Mouse (Mus musculus) layer of hippocampus, adult 18-20 months (tissue): ENCODE data around the gene Osgep. TPM values are rescaled to one million over a fixed set of nuclear protein-coding genes. Genes with fewer than 3 reads are reported as not detected.
"Not testable (repeated sequence)": the region's sequence is repeated elsewhere in the genome, so short reads cannot be mapped to it uniquely, and the experiment has no call there.

Source experiments
- DNase-seq, 2 experiments: peaks; one replicate each; pipeline ENCODE4 v3.0.0; 2022; ENCODE audit warnings: low spot score in 2 of 2
- total RNA-seq, 2 experiments: library from RNA; stranded (reverse); gene quantifications; 2 replicates each; pipeline ENCODE4 v1.2.3; 2021

The Osgep gene
- total RNA-seq, 2 experiments from 2014 or later, result 34.9 to 39.0 TPM

- DNase-seq, result no peak
These were observed 12.0 kb upstream of the Osgep start for GRCm38 (mm10) chr14:50936649-50937048.

- no peak for DNase-seq
These were observed 6.9 kb upstream of the Osgep start for GRCm38 (mm10) chr14:50931493-50932020.

DNA sequence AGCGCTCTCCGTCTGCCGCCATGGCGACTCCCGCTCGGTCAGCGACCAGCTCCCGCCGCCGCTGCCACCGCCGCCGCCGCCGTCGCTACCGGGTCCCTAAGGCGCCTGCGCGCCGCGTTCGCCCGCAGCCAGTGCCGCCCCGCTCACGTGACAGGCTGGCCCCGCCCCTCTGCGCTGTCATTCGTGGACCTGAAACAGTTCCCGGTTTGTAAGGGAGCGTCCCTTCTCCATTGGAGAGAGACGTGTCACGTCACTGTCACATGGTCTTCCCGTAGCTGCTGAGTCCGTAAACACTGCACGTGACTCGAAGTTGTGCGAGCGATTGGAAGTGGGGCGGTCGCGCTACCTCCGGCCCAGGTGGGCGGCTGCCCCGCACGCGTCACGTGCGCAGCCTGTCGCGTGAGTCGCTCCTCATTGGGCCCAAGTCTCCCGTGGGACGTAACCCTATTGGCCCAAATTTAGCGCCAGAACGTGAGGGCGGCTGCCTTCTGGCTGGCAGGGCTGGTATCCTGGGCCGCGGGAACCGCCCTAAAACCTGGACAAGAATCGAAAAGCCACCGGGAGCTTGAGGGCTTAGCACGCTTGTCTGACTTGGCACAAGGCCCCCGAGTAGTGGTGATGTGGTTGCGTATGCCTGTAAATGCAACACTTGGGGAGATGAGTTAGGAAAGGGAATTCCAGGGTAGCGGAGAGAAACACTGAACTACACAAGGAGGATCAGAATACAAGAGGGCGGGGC, 6.2 kb upstream of the Osgep start, which contains the start of the genes Pip4p1 and Pnp:
Pip4p1 (minus strand) TSS at position 103 of the 739 bp plus-strand sequence.
Pnp (plus strand) TSS at position 329 of the 739 bp plus-strand sequence.
- DNase-seq, result peak; percentile 99

DNA sequence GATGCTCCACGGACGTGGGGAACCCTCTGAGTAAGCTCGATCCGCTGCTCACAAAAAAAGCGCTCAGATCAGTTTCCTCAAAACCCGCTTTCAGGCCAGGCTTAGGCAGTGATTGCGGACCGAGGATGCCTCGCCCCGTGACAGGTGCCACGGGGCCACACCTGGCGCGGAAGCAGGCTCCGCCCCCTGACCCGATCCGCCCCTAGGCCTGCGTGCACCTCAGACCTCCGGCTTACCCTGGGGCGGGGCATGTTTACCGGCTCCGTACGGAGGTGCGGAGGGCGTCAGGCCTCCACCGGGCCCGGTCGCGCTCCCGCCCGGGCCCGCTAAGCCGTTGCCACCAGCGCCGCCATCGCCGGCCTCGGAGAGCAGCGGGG, 5.7 kb upstream of the Osgep start:
- DNase-seq, result peak in 1 of 2 experiments; percentile 30

DNA sequence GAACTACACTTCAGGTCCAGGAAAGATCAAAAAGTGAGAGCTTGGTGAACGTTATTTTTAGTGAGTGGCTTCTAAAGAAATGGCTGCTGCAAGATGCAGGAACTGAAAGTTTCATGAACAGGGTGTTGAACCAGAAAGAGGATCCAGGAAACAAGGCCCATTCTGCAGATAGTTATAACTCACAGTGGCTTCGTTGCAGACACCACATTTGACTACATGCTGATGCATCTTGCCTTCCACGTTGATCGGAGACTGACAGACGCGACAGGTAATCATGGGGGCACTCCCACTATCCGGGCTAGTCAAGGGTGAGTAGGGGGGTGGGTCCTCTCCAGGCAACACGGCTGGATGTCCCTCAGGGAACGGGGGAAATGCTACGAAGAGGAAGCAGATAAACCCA, 5.3 kb upstream of the Osgep start:
- DNase-seq, result peak in 1 of 2 experiments; percentile 17

DNA sequence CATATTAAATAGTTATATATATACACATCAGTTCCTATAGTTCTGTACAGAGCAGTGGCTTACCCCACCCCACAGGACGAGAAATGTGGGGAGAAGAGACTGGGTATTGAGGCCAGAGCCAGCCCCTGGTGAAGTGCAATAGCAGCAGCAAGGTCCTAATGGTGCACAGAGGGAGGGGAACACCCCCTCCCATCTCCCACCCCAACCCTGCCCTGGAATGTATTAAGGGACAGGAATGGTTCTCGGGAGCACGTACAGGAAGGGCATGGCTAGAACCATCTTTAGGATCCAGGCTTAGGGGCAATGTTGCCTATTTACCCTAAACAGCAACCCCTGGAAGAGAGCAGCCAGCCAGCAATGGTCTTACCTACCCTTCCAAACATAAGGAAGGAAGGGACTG, 2.7 kb upstream of the Osgep start:
- DNase-seq, result no peak

DNA sequence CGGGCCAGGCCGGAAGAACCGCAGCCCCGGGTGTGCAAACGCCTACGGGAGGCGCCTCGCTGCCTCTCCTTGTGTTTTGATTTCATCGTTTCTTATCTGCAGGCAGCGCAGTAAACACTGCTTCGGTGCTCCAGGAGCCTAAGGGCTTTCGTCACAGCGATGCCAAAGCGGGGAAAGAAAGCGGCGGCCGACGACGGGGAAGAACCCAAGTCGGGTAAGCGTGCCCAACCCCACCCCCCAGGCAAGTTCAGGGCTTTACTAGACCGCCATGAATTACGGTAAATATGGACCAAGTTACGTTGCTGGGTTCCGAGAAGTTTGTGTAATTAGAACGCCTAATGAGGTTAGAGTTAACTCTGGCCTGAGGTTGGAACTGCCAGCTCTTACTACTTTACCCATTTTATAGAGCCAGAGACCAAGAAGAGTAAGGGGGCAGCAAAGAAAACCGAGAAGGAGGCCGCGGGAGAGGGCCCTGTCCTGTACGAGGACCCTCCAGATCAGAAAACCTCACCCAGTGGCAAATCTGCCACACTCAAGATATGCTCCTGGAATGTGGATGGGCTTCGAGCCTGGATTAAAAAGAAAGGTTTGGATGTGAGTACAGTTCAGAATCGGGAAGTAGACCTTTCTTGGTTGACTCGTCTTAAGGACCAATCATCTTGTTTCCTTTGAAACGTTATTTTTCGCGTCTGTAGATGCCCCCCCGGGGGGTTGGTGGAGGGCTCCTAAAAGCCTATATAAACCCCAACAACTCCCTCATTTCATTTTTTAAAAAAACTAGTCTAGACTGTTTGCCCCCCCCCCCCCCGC, 623 bp upstream of the Osgep start:
- DNase-seq, result no peak

DNA sequence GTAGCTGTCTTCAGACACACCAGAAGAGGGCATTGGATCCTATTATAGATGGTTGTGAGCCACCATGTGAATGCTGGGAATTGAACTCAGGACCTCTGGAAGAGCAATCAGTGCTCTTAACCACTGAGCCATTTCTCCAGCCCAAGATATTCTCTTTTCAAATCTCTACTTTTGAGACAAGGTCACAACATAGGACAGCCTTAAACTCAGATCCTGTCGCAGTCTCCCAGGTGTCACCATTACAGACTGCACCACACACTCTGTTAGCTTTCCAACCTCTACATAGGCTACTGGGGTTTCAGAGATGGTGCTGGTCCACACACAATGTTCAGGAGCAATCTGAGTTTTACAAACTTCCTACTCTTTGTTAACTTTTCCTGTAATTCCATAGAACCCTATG, 1.3 kb downstream of the Osgep start:
- DNase-seq, result not testable (repeated sequence)

GRCm38 (mm10) chr14:50911356-50911755, 13.3 kb downstream of the Osgep start:
- DNase-seq, result no peak

GRCm38 (mm10) chr14:50908126-50908525, 16.6 kb downstream of the Osgep start:
- DNase-seq, result no peak

DNA sequence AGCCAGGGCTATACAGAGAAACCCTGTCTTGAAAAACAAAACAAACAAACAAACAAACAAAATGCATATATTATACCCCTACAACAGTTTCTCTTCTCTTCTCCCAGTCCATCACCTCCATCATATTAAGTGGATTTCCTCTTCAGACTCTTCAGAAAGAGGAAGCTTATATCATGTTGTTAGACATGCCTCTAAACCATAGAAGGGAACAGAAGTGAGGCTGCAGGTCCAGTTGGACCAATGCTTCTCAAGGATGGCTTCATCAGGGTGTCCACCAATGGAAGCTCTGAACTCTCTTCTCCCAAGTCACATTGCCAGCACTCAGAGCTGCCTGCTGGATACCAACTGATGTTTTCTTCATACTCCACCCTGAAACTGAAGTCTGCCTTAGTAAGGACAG, 19.4 kb downstream of the Osgep start:
- DNase-seq, result not testable (repeated sequence)

DNA sequence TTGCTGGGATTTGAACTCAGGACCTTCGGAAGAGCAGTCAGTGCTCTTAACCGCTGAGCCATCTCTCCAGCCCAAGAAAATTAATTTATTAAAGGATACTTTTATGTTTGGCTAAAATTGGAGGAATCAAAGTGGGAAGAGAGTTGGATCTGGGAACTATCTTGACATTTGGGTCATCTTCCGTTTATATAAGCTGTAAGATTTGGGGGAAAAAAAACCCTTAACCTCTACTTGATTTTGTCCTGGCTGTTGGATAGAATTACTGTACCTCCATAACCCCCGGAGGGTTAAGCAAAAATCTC, 19.9 kb downstream of the Osgep start:
- no peak for DNase-seq

DNA sequence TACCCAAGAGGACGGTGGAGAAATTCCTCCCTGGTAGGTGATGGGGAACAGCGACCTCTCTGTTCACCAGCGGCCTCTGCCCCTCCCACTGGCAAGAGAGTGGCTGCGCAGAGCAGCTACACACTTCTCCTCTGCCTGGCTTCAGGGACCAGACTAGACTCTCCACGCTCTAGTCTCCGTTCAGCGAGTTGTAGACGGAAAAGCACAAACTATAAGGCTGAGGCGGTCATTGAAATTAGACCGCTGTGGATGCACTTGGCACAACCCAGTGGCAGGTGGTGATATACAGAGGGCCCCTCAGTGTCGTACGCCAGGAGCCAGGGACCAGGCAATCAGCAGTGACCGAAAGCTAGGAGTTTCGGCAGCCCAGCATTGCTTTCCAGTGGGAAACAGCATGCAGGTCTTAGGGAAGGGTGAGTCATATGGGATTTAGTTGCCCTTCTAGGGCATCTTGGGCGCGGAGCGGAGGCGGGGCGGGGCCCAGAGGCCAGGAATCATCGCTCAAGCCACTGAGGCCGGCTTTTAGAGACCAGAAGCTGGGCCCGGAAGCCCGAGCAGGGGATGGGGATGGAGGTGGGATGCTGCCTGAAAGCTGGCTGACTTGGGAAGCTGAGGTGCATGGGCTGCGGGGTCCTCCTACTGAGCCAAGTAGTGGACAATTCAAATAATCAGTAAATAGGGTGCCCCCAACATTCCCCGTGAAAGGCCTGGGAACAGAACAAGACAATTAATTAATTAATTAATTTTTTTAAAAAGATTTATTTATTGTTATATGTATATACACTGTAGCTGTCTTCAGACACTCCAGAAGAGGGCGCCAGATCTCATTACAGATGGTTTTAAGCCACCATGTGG, 20.5 kb downstream of the Osgep start:
- no peak for DNase-seq

GRCm38 (mm10) chr14:50897992-50898391, 26.7 kb downstream of the Osgep start:
- not testable (repeated sequence) for DNase-seq

DNA sequence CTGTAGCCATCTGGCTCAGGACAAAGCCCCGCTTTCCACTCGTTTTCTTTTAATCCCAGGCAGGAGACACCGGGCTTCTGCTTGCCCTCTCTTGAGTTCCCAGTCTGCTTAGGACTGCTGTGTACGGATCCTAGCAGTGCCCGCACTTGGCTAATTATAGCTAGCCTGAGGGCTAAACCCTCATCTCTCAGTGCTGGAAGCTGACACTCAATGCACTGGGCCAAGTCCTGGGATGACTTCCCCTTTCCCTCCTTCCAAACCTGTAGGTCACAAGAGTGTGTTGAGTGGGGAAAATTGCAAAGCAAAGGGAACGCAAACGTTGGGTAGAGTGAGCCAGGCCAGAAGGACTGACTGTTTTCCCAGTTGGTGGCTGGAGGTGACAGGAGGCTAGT, 27.3 kb downstream of the Osgep start, which contains the start of gene Klhl33:
Klhl33 (minus strand) TSS at position 134 of the 392 bp plus-strand sequence.
- peak in 1 of 2 experiments; percentile 21 for DNase-seq

DNA sequence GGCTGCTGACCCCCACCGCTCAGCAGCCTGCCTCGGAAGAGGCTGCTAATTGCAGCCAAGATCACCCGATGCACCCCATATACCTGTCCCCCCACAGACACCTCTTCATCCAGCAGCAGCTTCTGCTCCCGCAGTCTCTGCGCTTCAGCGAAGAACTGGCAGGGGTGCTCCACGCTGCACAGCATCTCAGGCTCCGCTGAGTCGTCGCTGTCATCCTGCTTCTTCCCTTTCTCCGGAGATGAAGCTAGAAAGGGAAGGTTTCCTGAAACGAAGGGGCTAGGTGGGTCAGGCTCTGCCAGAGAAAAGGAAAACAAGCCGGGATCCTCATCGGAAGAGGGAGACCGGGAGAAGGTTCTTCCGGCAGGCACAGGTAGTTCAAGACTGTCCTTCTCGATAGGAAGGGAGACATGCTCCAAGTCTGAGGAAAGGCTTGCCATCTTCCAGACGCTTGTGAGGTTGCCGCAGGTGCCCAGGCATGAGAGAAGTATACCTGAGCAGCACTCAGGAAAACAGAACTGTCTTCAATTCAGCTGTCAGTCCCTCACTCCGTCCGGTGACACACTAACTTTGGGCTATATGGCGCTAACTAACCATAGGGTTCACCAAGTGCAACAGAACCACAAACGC, 27.8 kb downstream of the Osgep start:
- peak; percentile 15 to 42 for DNase-seq

DNA sequence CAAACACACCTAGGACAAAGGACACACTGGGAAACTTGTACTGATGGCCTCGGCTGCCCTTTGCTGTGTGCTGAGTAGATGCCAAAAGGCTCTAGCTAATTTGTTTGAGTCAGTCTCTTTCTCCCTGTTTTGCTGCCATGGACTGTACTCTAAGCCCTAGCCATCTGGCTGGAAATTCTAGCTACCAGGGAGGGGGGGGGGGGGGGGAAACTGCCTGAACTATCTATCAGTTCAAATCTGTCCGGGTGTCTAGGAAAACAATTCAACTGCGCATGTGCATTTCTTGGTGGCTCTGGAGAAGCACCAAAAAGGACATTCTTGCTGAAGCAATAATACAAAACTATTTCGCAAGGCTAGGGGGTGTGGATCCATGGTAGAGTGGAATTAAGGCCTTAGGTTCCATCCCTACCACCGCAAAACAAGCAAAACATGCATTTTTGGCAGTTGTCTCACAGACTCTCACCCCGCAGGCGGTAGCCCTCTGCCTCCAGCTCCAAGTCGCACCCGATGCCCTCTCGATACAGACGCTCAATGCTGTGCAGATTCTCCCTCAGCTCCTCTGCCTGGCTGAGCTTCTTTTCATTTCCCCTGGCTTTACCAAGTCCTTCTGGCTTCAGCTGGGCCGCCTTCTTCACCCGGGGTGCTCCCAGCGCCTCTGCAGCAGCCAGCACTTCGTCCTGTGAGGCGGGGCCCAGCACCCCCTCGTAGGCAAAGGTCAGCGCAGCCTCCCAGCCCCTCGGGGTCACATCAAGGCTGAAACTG, 28.5 kb downstream of the Osgep start:
- peak; percentile 39 to 84 for DNase-seq

- DNase-seq, result no peak
These were observed 29.3 kb downstream of the Osgep start for GRCm38 (mm10) chr14:50895407-50895806.

DNA sequence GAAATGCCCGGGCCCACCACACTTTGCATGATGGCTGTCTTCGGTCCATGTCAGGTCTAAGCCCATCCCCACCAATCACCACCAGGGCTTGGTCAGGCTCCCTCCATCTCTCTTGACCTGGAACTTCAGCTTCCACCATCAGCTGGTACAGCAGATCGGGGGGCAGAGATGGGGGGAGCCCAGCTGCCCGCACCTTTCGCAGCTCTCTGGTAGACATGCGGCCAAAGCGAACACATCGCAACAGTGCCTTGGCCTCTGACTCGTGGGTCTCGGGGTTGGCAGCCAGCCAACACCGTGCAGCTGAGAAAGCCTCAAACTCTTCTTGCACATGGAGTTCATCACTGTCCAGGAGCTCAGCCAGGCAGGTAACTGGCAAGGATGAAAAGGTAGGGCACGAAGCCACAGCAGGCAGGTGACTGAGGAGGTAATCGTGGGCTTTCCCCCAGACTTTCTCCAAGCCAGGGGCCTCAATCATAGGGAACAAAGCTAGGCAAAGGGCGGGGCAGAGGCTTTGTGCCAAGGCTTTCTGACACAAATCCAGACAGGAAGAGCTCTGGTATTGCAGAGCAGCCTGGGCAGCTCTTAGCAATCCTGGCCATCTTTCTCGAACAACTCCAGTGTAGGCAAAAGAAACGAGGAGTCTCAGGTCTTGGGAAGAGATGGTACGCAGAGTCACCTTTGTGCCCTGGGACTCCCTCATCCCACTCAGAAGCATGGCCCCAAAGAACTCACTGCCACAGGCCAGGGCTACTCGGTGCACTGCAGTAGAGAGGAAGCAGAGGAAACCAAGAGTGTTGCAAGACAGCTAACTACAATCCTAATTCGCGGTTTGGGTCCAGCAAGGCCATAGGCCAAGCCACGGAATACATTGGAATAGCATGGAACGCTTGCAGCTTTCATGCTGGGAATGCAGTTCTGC, 31.9 kb downstream of the Osgep start:
- no peak for DNase-seq
